Mouse (Mus musculus) bone marrow macrophage, adult 2 months (primary cell): Measurements from ENCODE around the gene Gps1.

Experiments
- CTCF ChIP-seq: IDR thresholded peaks from 2 replicates; pipeline ENCODE4 v1.5.1; 2012; ENCODE audit warnings: low read depth, mild to moderate bottlenecking, low read length, moderate library complexity
- POLR2A ChIP-seq: IDR thresholded peaks from 2 replicates; pipeline ENCODE4 v1.6.1; 2012; ENCODE audit warnings: mild to moderate bottlenecking, low read depth, low read length, borderline replicate concordance

GRCm38 (mm10) chr11:120749430-120749829, 34.6 kb upstream of the Gps1 start:
- TF ChIP-seq CTCF = peak; percentile 63; the same call in 1 of the 2 replicates
- TF ChIP-seq POLR2A = no peak
